Mouse (Mus musculus) heart, embryonic 15.5 days (tissue): Measurements from ENCODE around the gene Majin. TPM values are rescaled to one million over a fixed set of nuclear protein-coding genes. Genes with fewer than 3 reads are reported as not detected.

Source experiments
- ATAC-seq: fragments of 200-750 bp; cut with Nextera tagmentation; replicated peaks from 2 replicates; pipeline ENCODE4 v1.8.0; 2017; ENCODE audit warnings: low read depth, moderate TSS enrichment; ENCODE audit not compliant: insufficient number of reproducible peaks, insufficient read depth, low FRiP score
- H3K27ac ChIP-seq: fragments of 300-500 bp; sonication (generic); 2 replicates; pipeline ENCODE4 v1.5.1; 2015; ENCODE audit warnings: mild to moderate bottlenecking, inconsistent platforms
- H3K27me3 ChIP-seq: fragments of 300-500 bp; sonication (generic); 2 replicates; pipeline ENCODE4 v1.6.1; 2015; ENCODE audit warnings: inconsistent platforms
- H3K36me3 ChIP-seq: fragments of 300-500 bp; sonication (generic); 2 replicates; pipeline ENCODE4 v1.6.1; 2015; ENCODE audit warnings: mild to moderate bottlenecking, inconsistent platforms
- H3K4me1 ChIP-seq: fragments of 300-500 bp; sonication (generic); replicated peaks from 2 replicates; pipeline ENCODE4 v1.6.1; 2015; ENCODE audit warnings: inconsistent platforms
- H3K4me2 ChIP-seq: fragments of 300-500 bp; sonication (generic); 2 replicates; pipeline ENCODE4 v1.6.1; 2015; ENCODE audit warnings: inconsistent platforms, mild to moderate bottlenecking, moderate library complexity
- H3K4me3 ChIP-seq: fragments of 300-500 bp; sonication (generic); 2 replicates; pipeline ENCODE4 v1.5.1; 2015; ENCODE audit warnings: mild to moderate bottlenecking, inconsistent platforms
- H3K9ac ChIP-seq: fragments of 300-500 bp; sonication (generic); 2 replicates; pipeline ENCODE4 v1.6.1; 2015; ENCODE audit warnings: mild to moderate bottlenecking, inconsistent platforms
- H3K9me3 ChIP-seq: fragments of 300-500 bp; sonication (generic); replicated peaks from 2 replicates; pipeline ENCODE4 v1.6.1; 2016; ENCODE audit warnings: inconsistent platforms
- WGBS: fragments of 180-500 bp; shearing (Covaris S2); methylation state at CpG from one replicate; pipeline ENCODE4 v1.1.7; 2015; ENCODE audit warnings: mixed read lengths; 5-methylcytosine and 5-hydroxymethylcytosine counted together
- polyA plus RNA-seq: library from polyadenylated mRNA; unstranded; fragments of >200 nt; fragmentation: Nextera tagmentation; extraction: Ambion mirVana; gene quantifications from 2 replicates; pipeline ENCODE4 v1.2.1, GENCODE M21; 2015

The Majin gene
- polyA plus RNA-seq, 1 experiment from 2014 or later = not detected

DNA sequence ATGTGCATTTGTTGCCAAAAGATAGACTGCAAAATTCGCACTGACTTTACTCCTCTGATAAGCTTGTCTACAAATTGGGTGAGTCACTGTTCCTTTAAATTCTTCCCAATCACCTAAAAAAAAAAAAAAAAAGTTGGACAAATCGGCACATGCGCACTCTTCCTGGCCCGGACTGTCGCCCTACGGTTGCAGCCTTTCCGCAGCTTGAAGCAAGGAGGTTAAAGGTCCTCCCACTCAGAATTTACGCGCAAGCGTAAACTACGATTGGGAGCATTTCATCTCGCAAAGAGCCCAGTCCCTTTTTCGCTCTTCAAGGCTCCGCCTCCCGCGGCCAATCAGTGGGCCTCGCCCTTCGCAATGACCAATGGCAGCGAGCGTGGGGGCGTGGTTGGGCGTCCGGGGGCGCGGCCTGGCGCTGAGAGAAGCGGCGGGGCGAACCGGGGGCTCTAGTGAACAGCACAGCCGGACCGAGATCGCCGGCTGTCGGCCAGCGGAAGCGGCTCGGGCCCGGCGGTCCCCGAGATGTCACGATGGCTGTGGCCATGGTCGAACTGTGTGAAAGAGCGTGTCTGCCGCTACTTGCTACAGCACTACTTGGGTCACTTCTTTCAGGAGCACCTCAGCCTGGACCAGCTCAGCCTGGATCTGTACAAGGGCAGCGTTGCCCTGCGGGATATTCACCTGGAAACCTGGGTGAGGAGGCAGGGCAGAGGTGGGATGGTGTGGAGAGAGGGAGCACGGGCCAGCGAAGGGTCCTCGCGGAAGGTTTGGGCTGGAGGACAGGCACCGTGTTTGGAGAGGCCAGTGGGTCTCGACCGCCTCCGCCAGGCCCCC is 57.3 kb downstream of the Majin start, which contains the start of gene Atg2a:
Gene Atg2a (plus strand): TSS at position 395 of the 834 bp plus-strand sequence.
- WGBS = under 1% methylated on average over 55 of the region's 55 CpGs
- peak within 1 kb of the TSS; percentile 86 for H3K4me3 ChIP-seq
- peaks cover 18% of the 10 kb centered on the region for H3K4me1 ChIP-seq
- peak within 1 kb of the TSS; percentile 92 for H3K4me2 ChIP-seq
- peaks cover 17% of the 10 kb centered on the region for H3K36me3 ChIP-seq
- ATAC-seq = peak; percentile 92
- H3K9ac ChIP-seq = peak within 1 kb of the TSS; percentile 94
- H3K9me3 ChIP-seq = no peaks in the 10 kb centered on the region
- no peaks in the 10 kb centered on the region for H3K27me3 ChIP-seq
- peak within 1 kb of the TSS; percentile 84 for H3K27ac ChIP-seq

DNA sequence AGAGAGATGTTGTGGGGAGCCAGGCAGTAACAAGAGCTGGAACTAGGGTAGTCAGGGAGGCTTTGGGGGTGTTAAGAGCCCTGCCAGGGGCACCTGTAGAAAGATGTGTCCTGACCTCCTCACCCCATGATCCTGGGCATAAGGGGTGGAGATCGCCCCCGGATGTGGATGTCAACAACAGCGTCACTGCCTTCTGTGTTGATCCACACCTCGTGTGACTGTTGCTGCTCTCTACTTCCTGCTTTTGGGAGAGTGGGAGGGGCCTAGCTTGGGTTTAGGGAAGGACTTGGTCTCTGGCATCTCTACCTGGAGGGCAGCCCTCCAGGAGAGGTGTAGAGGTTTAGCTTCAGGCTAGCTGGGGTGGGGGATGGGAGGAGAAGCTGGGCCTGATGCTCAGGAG is 58.1 kb downstream of the Majin start:
- H3K36me3 ChIP-seq = peaks cover 25% of the 10 kb centered on the region
- peak overlapping the region; percentile 84 for H3K27ac ChIP-seq
- no peaks in the 10 kb centered on the region for H3K9me3 ChIP-seq
- H3K4me3 ChIP-seq = peak overlapping the region; percentile 86
- 1% methylated on average over 4 of the region's 4 CpGs for WGBS
- H3K4me1 ChIP-seq = peaks cover 15% of the 10 kb centered on the region
- H3K9ac ChIP-seq = peak overlapping the region; percentile 94
- no peaks in the 10 kb centered on the region for H3K27me3 ChIP-seq
- 0 out of 2 replicates have a peak, but pooled peaks have one; percentile 5 for ATAC-seq
- peak overlapping the region; percentile 92 for H3K4me2 ChIP-seq

DNA sequence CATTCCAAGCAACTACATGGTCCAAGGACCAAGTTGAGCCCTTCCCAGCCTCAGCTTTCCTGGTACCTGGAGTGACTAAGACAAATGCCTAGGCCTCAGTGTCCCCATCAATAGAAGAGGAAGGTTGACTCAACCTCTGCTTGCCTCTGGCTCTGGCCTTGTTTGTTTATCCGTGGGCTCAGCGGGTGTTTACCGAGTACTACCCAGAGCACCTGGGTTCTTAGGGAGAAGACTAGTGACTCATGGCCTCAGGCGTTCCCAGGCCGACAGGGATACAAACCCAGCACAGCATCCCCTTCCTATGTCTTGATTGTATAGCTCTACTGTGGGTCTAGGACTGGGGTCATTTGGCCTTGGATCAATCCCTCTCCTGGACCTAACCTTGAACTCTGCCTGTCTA is 59.0 kb downstream of the Majin start:
- H3K4me1 ChIP-seq = peaks cover 15% of the 10 kb centered on the region
- no peaks in the 10 kb centered on the region for H3K9me3 ChIP-seq
- peak overlapping the region; percentile 86; the same call in 1 of the 2 replicates for H3K4me3 ChIP-seq
- 79% methylated on average over 5 of the region's 5 CpGs for WGBS
- ATAC-seq = no peak
- no peak overlapping the region for H3K27ac ChIP-seq
- peaks cover 34% of the 10 kb centered on the region for H3K36me3 ChIP-seq
- H3K9ac ChIP-seq = no peak overlapping the region
- H3K4me2 ChIP-seq = no peak overlapping the region
- no peaks in the 10 kb centered on the region for H3K27me3 ChIP-seq

DNA sequence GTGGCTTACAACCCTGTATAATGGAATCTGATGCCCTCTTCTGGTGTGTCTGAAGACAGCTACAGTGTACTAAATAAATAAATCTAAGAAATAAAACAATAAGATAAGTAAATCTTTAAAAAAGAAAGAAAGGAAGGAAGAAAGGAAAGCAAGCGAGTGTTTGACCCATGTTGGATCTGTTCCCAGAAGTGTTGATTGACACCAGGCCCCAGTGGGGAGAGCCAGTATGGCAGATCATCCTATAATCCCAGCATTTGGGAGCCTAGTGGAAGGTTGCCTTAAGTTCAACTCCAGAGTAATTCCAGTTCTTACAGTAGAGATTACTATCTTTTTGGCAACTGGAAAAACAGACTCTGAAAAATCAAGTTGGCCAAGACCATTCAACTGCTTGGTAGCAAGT is 61.6 kb downstream of the Majin start:
- ATAC-seq = no peak
- Histone ChIP-seq H3K4me2 (no peak overlapping the region), H3K27ac (no peak overlapping the region), H3K4me3 (no peak overlapping the region), H3K36me3 (peaks cover 46% of the 10 kb centered on the region), H3K9me3 (no peaks in the 10 kb centered on the region), H3K27me3 (no peaks in the 10 kb centered on the region), H3K9ac (no peak overlapping the region), H3K4me1 (peaks cover 13% of the 10 kb centered on the region)
- 38% methylated on average over 1 of the region's 1 CpGs for WGBS

DNA sequence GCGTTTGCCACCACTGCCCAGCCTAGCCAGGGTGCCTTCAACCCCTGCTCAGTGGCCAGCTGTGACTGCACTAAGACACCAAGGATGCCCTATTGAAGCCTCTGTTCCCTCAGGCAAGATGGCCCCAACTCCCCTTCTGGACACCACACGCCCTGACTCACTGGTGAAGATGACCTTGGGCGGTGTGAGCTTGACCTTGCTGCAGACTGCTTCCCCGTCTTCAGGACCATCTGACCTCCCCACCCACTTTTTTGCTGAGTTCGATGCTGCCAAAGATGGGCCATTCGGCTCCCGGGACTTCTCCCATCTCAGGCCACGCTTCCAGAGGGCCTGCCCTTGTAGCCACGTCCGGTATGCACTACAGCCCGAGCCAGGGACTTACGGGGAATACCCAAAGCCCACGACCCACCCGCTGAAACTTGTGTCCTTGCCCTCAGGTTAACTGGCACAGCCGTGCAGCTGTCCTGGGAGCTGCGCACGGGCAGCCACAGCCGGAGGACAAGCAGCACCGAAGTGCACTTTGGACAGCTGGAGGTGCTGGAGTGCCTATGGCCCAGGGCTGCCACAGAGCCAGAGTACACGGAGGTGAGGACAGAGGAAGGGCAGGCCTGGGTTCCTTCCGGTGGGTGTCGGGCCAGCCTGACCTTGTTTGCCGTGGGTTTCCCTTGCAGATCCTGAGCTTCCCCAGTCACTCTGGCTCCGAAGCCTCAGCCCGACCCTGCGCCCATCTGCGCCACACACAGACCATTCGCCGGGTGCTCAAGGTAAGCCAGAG is 63.5 kb downstream of the Majin start:
- Histone ChIP-seq H3K4me3 (no peak overlapping the region), H3K4me1 (peaks cover 5% of the 10 kb centered on the region), H3K36me3 (peaks cover 64% of the 10 kb centered on the region), H3K9ac (no peak overlapping the region), H3K9me3 (no peaks in the 10 kb centered on the region), H3K4me2 (no peak overlapping the region), H3K27me3 (no peaks in the 10 kb centered on the region), H3K27ac (no peak overlapping the region)
- no peak for ATAC-seq
- 87% methylated on average over 29 of the region's 29 CpGs for WGBS

DNA sequence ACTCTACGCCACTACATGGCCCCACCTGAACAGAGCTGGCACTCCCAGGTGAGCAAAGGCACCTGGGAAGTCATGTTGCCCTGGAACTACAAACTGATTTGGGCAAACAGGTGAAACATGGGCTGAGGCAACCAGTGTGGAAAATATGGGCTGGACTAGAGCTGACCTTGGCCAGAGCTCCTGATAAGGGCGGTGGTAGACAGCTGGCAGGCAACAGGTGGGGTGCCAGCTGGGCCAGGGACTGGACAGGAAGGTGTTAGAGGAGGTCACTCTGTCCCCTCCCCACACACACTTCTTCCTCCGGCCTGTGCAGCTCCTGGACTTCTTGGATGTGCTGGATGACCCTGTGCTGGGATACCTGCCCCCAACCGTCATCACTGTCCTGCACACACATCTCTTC is 68.8 kb downstream of the Majin start:
- no peaks in the 10 kb centered on the region for H3K4me1 ChIP-seq
- H3K4me2 ChIP-seq = no peak overlapping the region
- H3K4me3 ChIP-seq = no peak overlapping the region
- H3K36me3 ChIP-seq = peaks cover 79% of the 10 kb centered on the region
- no peak for ATAC-seq
- H3K27me3 ChIP-seq = no peaks in the 10 kb centered on the region
- no peaks in the 10 kb centered on the region for H3K9me3 ChIP-seq
- H3K9ac ChIP-seq = no peak overlapping the region
- WGBS = 90% methylated on average over 4 of the region's 4 CpGs
- no peak overlapping the region for H3K27ac ChIP-seq

DNA sequence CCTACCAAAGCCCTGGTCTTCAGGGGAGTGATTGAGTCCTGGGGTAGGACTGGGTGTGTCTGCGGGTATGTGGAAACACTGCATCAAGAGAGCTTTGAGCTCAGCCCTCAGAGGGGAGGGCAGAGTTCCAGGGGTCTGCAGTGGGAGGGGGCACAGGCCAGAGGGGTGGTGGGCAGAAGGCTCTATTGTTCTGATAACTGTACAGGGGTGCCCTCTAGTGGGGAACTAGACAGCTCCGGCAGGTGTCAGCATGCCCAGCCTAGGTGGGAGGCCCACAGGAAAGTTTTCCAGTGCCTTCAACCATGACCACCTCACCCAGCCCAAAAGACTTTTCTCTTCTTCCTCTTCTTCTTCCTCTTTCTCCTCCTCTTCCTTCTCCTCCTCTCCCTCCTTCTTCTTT is 76.2 kb downstream of the Majin start:
- no peak for ATAC-seq
- Histone ChIP-seq H3K9me3 (no peaks in the 10 kb centered on the region), H3K9ac (no peak overlapping the region), H3K36me3 (peaks cover 59% of the 10 kb centered on the region), H3K4me3 (no peak overlapping the region), H3K27ac (no peak overlapping the region), H3K27me3 (no peaks in the 10 kb centered on the region), H3K4me1 (no peaks in the 10 kb centered on the region), H3K4me2 (no peak overlapping the region)
- 74% methylated on average over 2 of the region's 2 CpGs for WGBS

DNA sequence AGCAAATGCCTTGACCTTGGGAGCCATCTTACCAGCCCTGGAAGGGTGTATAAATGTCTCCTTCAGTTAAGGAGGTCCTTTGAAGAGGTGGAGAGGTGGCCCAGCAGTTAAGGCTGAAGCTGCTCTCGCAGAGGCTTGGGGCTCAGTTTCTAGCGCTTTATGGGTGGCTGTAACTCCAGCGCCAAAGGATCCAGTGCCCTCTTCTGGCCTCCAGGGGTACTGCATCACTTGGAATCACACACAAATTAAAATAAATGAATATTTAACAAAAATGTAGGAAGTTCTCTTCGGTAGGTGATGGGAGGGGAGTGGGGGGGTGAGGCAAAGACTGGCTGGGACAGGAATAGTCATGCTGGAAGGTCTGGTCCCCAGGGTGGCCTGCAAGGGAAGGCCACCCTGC is 76.8 kb downstream of the Majin start:
- no peaks in the 10 kb centered on the region for H3K9me3 ChIP-seq
- ATAC-seq = no peak
- peaks cover 55% of the 10 kb centered on the region for H3K36me3 ChIP-seq
- H3K4me1 ChIP-seq = no peaks in the 10 kb centered on the region
- H3K4me2 ChIP-seq = no peak overlapping the region
- no peak overlapping the region for H3K27ac ChIP-seq
- H3K4me3 ChIP-seq = no peak overlapping the region
- 76% methylated on average over 4 of the region's 4 CpGs for WGBS
- no peaks in the 10 kb centered on the region for H3K27me3 ChIP-seq
- H3K9ac ChIP-seq = no peak overlapping the region

DNA sequence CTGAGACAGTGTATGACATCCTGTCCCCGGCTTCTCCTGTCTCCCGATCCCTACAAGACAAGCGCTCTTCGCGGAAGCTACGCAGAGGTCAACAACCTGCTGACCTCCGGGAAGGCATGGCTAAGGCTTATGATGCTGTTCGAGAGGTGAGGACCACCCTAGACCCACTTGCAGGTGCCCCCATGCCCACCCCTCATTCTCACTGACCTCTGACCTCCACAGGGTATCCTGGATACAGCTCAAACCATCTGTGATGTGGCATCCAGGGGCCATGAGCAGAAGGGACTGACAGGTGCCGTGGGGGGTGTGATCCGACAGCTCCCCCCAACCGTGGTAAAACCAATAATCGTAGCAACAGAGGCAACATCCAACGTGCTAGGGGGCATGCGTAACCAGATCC is 77.2 kb downstream of the Majin start:
- no peak overlapping the region for H3K9ac ChIP-seq
- 90% methylated on average over 14 of the region's 14 CpGs for WGBS
- no peak overlapping the region for H3K4me2 ChIP-seq
- no peak overlapping the region for H3K4me3 ChIP-seq
- H3K27ac ChIP-seq = no peak overlapping the region
- no peaks in the 10 kb centered on the region for H3K9me3 ChIP-seq
- H3K27me3 ChIP-seq = no peaks in the 10 kb centered on the region
- no peaks in the 10 kb centered on the region for H3K4me1 ChIP-seq
- H3K36me3 ChIP-seq = peaks cover 50% of the 10 kb centered on the region
- ATAC-seq = no peak

DNA sequence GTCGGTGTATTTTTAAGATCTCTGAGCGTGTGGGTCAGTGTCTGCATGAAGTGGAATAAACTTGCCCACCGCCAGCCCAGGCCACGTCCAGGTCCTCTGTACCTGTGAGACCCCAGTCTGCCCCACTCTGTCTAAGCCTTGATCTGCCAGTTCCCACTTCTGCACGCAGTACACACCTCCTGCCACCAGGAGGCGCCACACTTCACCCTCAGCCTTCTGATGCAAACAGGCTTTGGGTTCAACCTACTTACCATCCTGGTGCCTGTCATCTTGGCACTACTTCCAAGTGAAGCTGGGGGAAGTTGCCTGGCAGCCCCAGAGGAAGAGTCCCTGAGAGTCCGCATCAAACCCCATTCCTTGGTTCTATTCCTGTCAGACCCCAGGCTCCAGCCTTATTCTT is 78.0 kb downstream of the Majin start:
- Histone ChIP-seq H3K36me3 (peaks cover 43% of the 10 kb centered on the region), H3K27me3 (no peaks in the 10 kb centered on the region), H3K4me3 (no peak overlapping the region), H3K27ac (no peak overlapping the region), H3K4me1 (no peaks in the 10 kb centered on the region), H3K9me3 (no peaks in the 10 kb centered on the region), H3K4me2 (no peak overlapping the region), H3K9ac (no peak overlapping the region)
- WGBS = 62% methylated on average over 7 of the region's 7 CpGs
- 0 out of 2 replicates have a peak, but pooled peaks have one; percentile 6 for ATAC-seq

DNA sequence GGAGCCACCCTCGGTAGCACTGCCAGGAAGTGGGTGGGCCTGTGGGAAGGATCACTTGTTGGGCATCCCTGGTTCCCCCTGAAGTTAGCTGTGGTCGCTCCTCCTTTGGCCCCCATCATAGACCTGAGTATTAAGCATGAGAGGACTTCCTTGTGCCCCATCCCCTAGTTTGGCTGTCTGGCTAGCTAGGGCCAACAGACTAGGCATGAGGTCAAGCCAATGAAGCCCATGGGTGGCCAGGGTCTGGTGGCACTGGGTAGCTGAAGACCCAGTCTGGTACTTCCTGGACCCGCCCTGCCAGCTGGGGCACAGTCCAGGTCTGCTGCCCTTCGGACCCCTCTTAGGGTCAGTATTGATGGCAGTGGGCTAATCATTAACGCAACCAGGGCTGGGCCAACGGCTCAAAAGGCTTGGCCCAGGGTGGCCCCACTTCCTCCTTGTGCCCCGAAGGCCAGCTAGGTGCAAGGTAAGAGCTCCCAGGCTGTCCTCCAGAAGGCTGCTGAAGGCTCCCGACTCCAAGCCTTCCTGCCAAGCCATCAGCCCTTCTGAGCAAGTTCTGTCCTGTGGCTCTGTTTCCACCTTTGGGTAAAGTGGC is 78.7 kb downstream of the Majin start:
- Histone ChIP-seq H3K4me2 (no peak overlapping the region), H3K9ac (no peak overlapping the region), H3K36me3 (peaks cover 37% of the 10 kb centered on the region), H3K4me1 (peaks cover 2% of the 10 kb centered on the region), H3K27me3 (no peaks in the 10 kb centered on the region), H3K9me3 (no peaks in the 10 kb centered on the region), H3K4me3 (no peak overlapping the region), H3K27ac (no peak overlapping the region)
- no peak for ATAC-seq
- 88% methylated on average over 8 of the region's 8 CpGs for WGBS
